Mouse (Mus musculus) A20 (cell line): ENCODE measurements around the gene Zcchc13.
A peak's percentile ranks its signal among the peaks of the same experiment; 100 is the strongest.

Experiments used
- DNase-seq: peaks from one replicate; pipeline ENCODE4 v3.0.0-alpha.2; 2011; ENCODE audit warnings: low read depth, low spot score

The Zcchc13 gene

GRCm38 (mm10) chrX:103638566-103638965 lies 8.2 kb downstream of the Zcchc13 start:
- DNase-seq, result no peak

GRCm38 (mm10) chrX:103644301-103644700 lies 13.9 kb downstream of the Zcchc13 start:
- no peak for DNase-seq

- no peak for DNase-seq
These were observed 21.7 kb downstream of the Zcchc13 start for GRCm38 (mm10) chrX:103652048-103652447.

GRCm38 (mm10) chrX:103653021-103653420 lies 22.6 kb downstream of the Zcchc13 start:
- DNase-seq, result no peak

GRCm38 (mm10) chrX:103658985-103659384 lies 28.6 kb downstream of the Zcchc13 start:
- no peak for DNase-seq

GRCm38 (mm10) chrX:103664445-103664844 lies 34.1 kb downstream of the Zcchc13 start:
- DNase-seq, result peak; percentile 7

GRCm38 (mm10) chrX:103670245-103670644 lies 39.9 kb downstream of the Zcchc13 start:
- no peak for DNase-seq

GRCm38 (mm10) chrX:103673761-103674160 lies 43.4 kb downstream of the Zcchc13 start:
- DNase-seq, result peak; percentile 23

- DNase-seq, result peak; percentile 46
These were observed 44.3 kb downstream of the Zcchc13 start for GRCm38 (mm10) chrX:103674674-103675073.
